ENCODE assay signal across 16 mouse cellular contexts in the genomic region with DNA sequence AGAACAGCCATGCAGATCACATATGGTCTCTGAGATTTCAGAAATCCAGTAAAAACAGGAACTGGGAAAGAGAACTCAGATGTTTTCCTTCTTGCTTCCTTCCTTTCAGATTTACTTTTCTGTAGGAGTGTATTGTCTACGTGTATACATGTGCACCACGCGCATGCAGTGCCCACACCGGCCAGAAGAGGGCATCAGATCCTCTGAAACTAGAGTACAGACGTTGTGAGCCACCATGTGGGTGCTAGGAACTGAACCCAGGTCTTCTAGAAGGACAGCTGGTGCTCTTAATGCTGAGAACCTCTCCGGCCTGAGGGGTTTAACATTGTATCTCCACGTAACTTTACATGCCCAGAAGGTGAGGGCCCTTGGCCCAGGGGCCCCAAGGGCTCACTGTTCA. TPM values are rescaled to one million over a fixed set of nuclear protein-coding genes. Genes with fewer than 3 reads are reported as not detected.
DNase-seq lines count a peak whose midpoint lies in the region; ATAC-seq and TF ChIP-seq lines count a peak whose summit lies in the region.
"Had no signal": no experiment of that assay in that cellular context is flagged by ENCODE, and none has a peak within 500 bp of the region (broad histone marks: within the 10 kb centered on the region; RNA-seq: fewer than 3 reads in every experiment).

No protein-coding gene starts in this region.

- H3K9ac ChIP-seq in liver, adult 2 months (ENCODE audit: low read depth, low read length), result no peak overlapping the region
- no peak overlapping the region for H3K9ac ChIP-seq in liver, embryonic 11.5 days (ENCODE audit: low read depth, low read length)
- H3K9ac ChIP-seq: forebrain, embryonic 13.5 days; neural tube, embryonic 15.5 days had no signal

- TF ChIP-seq CTCF in gastrocnemius, adult 2 months (IDR thresholded peaks at IDR 0.05), result peak; percentile 37; the same call in 1 of the 2 replicates
- TF ChIP-seq CTCF in liver, adult 2 months (IDR thresholded peaks at IDR 0.05; ENCODE audit: low read depth, low read length), result peak; percentile 58
- TF ChIP-seq CTCF in Patski (IDR thresholded peaks at IDR 0.05), result peak; percentile 31

- H3K4me3 ChIP-seq in gastrocnemius, adult 2 months, result no peak overlapping the region
- H3K4me3 ChIP-seq in liver, adult 2 months (ENCODE audit: insufficient read depth, low read depth, low read length), result no peak overlapping the region
- H3K4me3 ChIP-seq in liver, embryonic 11.5 days (ENCODE audit: low read depth, low read length), result no peak overlapping the region
- H3K4me3 ChIP-seq: forebrain, embryonic 13.5 days; neural tube, embryonic 15.5 days had no signal

- H3K4me2 ChIP-seq in liver, embryonic 11.5 days, result no peak overlapping the region
- H3K4me2 ChIP-seq: forebrain, embryonic 13.5 days; neural tube, embryonic 15.5 days had no signal

- no peak for ATAC-seq in liver, embryonic 11.5 days (replicated peaks; ENCODE audit: low FRiP score)
- no peak for ATAC-seq in Patski
- ATAC-seq in megakaryocyte progenitor cell, adult 5-6 weeks (replicated peaks; ENCODE audit: poor library complexity), result 0 out of 2 replicates have a peak, but pooled peaks have one; percentile 44
- ATAC-seq: forebrain, embryonic 13.5 days had no signal

- peaks cover 43% of the 10 kb centered on the region for H3K36me3 ChIP-seq in liver, adult 2 months (ENCODE audit: control insufficient read depth, insufficient read depth, low read length)
- peaks cover 46% of the 10 kb centered on the region for H3K36me3 ChIP-seq in liver, embryonic 11.5 days (ENCODE audit: control insufficient read depth, insufficient read depth, low read length)

- in situ Hi-C loops in Patski (cut with MboI; ENCODE audit: low pct_unique_long_range_greater_than_20kb), result no loop called here

- peaks cover 6% of the 10 kb centered on the region; the same call in 1 of the 2 replicates for H3K79me2 ChIP-seq in liver, adult 2 months (ENCODE audit: control insufficient read depth, insufficient read depth, low read length)

- 98% methylated on average over 7 of the region's 7 CpGs for WGBS in liver, adult 2 months
- WGBS in liver, embryonic 11.5 days, result 91% methylated on average over 7 of the region's 7 CpGs

- H3K27me3 ChIP-seq in liver, adult 2 months (ENCODE audit: control insufficient read depth, insufficient read depth, low read length), result no peaks in the 10 kb centered on the region
- H3K27me3 ChIP-seq in liver, embryonic 11.5 days (replicated peaks; ENCODE audit: control insufficient read depth, insufficient read depth, low read length), result no peaks in the 10 kb centered on the region
- no peaks in the 10 kb centered on the region for H3K27me3 ChIP-seq in Patski
- H3K27me3 ChIP-seq: forebrain, embryonic 13.5 days; neural tube, embryonic 15.5 days had no signal

- no peak for DNase-seq in gastrocnemius, adult 2 months
- no peak for DNase-seq in gastrocnemius, postnatal 14 days
- DNase-seq in liver, adult 2 months (ENCODE audit: extremely low read depth, low read depth, low spot score), result no peak
- DNase-seq in liver, embryonic 11.5 days (ENCODE audit: low spot score), result no peak
- no peak for DNase-seq in Patski (ENCODE audit: low read depth, low spot score)
- DNase-seq in ovary, postnatal 36 days (ENCODE audit: low spot score), result no peak
- no peak for DNase-seq in kidney, adult 18-20 months
- DNase-seq: gastrocnemius, postnatal 25 days; heart, postnatal 36 days; kidney, adult 8-10 months; layer of hippocampus, postnatal 36 days; midbrain, embryonic 14.5 days; right cerebral cortex, postnatal 25 days had no signal

- no peak for TF ChIP-seq POLR2A in liver, adult 2 months (IDR thresholded peaks at IDR 0.05; ENCODE audit: extremely low read depth, insufficient read depth, low read length)

- CTCF ChIA-PET in Patski (lab: Charles Lee), result no interaction called here

- no peaks in the 10 kb centered on the region for H3K4me1 ChIP-seq in liver, adult 2 months (ENCODE audit: control insufficient read depth, insufficient read depth, low read length)
- no peaks in the 10 kb centered on the region for H3K4me1 ChIP-seq in liver, embryonic 11.5 days (replicated peaks; ENCODE audit: control insufficient read depth, insufficient read depth, low read length)
- H3K4me1 ChIP-seq: forebrain, embryonic 13.5 days had no signal

- intact Hi-C loops in gastrocnemius, adult 2 months (cut with DNase I), result no loop called here
- intact Hi-C loops in gastrocnemius, postnatal 14 days (cut with DNase I; ENCODE audit: low total_unique reads), result no loop called here

- H3K9me3 ChIP-seq in liver, embryonic 11.5 days (ENCODE audit: control insufficient read depth, low read length), result peaks cover 3% of the 10 kb centered on the region; the same call in 1 of the 2 replicates
- H3K9me3 ChIP-seq: neural tube, embryonic 15.5 days had no signal

- no peak overlapping the region for H3K27ac ChIP-seq in gastrocnemius, adult 2 months
- H3K27ac ChIP-seq in liver, adult 2 months (replicated peaks; ENCODE audit: insufficient read depth, low read depth, low read length), result no peak overlapping the region
- no peak overlapping the region for H3K27ac ChIP-seq in liver, embryonic 11.5 days (ENCODE audit: low read depth, low read length)
- H3K27ac ChIP-seq: forebrain, embryonic 13.5 days; neural tube, embryonic 15.5 days had no signal

- POLR2A ChIA-PET in Patski (lab: Charles Lee), result no interaction called here

RNA-seq across cellular contexts. Expression of a gene that starts 9.0 kb away (rescaled TPM):
- 10 to 100 TPM; 54.7 to 55.2 TPM for total RNA-seq in gastrocnemius, adult 2 months (2021)
- 10 to 100 TPM; 48.8 to 52.7 TPM for total RNA-seq in gastrocnemius, postnatal 14 days (2021)
- total RNA-seq in liver, adult 2 months (2014; rRNA removed), result 51.8 and 55.7 TPM in 2 replicates
- polyA plus RNA-seq in liver, adult 2 months (2012; rRNA removed), result 69.5 and 83.3 TPM in 2 replicates
- polyA plus RNA-seq in liver, embryonic 11.5 days (2014; fragmentation: Nextera tagmentation; extraction: Ambion mirVana), result 165 and 171 TPM in 2 replicates
- 101 TPM for polyA plus RNA-seq in Patski (2021)
- 125 and 128 TPM in 2 replicates for total RNA-seq in megakaryocyte progenitor cell, adult 5-6 weeks (2015)
- total RNA-seq in megakaryocyte progenitor cell, adult 5-6 weeks (2017), result 59.5 and 62.4 TPM in 2 replicates

RNA-seq across cellular contexts. Expression of a gene that starts 18.9 kb away (rescaled TPM):
- not detected for total RNA-seq in gastrocnemius, adult 2 months (2021)
- 1 to 10 TPM; 2.1 to 2.8 TPM for total RNA-seq in gastrocnemius, postnatal 14 days (2021)
- total RNA-seq in liver, adult 2 months (2014; rRNA removed), result 1.2 TPM in 1 of 2 replicates, not detected in the other
- polyA plus RNA-seq in liver, adult 2 months (2012; rRNA removed), result 0.31 TPM in 1 of 2 replicates, not detected in the other
- 63.6 and 66.0 TPM in 2 replicates for polyA plus RNA-seq in liver, embryonic 11.5 days (2014; fragmentation: Nextera tagmentation; extraction: Ambion mirVana)
- polyA plus RNA-seq in Patski (2021), result 15.0 TPM
- 36.0 and 47.6 TPM in 2 replicates for total RNA-seq in megakaryocyte progenitor cell, adult 5-6 weeks (2015)
- 37.8 and 54.2 TPM in 2 replicates for total RNA-seq in megakaryocyte progenitor cell, adult 5-6 weeks (2017)
- total RNA-seq: layer of hippocampus, postnatal 36 days had no signal

RNA-seq across cellular contexts. Expression of a gene that starts 42.8 kb away (rescaled TPM):
- 10 to 100 TPM; 19.4 to 20.8 TPM for total RNA-seq in gastrocnemius, adult 2 months (2021)
- 10 to 100 TPM; 24.7 to 27.9 TPM for total RNA-seq in gastrocnemius, postnatal 14 days (2021)
- 24.4 and 27.2 TPM in 2 replicates for total RNA-seq in liver, adult 2 months (2014; rRNA removed)
- polyA plus RNA-seq in liver, adult 2 months (2012; rRNA removed), result 3.6 and 4.2 TPM in 2 replicates
- polyA plus RNA-seq in liver, embryonic 11.5 days (2014; fragmentation: Nextera tagmentation; extraction: Ambion mirVana), result 71.2 and 78.2 TPM in 2 replicates
- 67.9 TPM for polyA plus RNA-seq in Patski (2021)
- total RNA-seq in megakaryocyte progenitor cell, adult 5-6 weeks (2015), result 68.2 and 70.6 TPM in 2 replicates
- 78.9 and 87.3 TPM in 2 replicates for total RNA-seq in megakaryocyte progenitor cell, adult 5-6 weeks (2017)

RNA-seq across cellular contexts. Expression of a gene that starts 52.7 kb away (rescaled TPM):
- 10 to 100 TPM; 53.0 to 58.9 TPM for total RNA-seq in gastrocnemius, adult 2 months (2021)
- 10 to 100 TPM; 38.2 to 39.0 TPM for total RNA-seq in gastrocnemius, postnatal 14 days (2021)
- 54.1 and 63.8 TPM in 2 replicates for total RNA-seq in liver, adult 2 months (2014; rRNA removed)
- 27.8 and 32.1 TPM in 2 replicates for polyA plus RNA-seq in liver, adult 2 months (2012; rRNA removed)
- 23.1 and 24.4 TPM in 2 replicates for polyA plus RNA-seq in liver, embryonic 11.5 days (2014; fragmentation: Nextera tagmentation; extraction: Ambion mirVana)
- 35.3 TPM for polyA plus RNA-seq in Patski (2021)
- 19.0 and 31.0 TPM in 2 replicates for total RNA-seq in megakaryocyte progenitor cell, adult 5-6 weeks (2015)
- 18.4 and 19.0 TPM in 2 replicates for total RNA-seq in megakaryocyte progenitor cell, adult 5-6 weeks (2017)

Comparison
In these comparisons a context has a peak if more than half of its experiments do, and no peak if none do; other contexts are left out.
1. RNA of a gene that starts 18.9 kb away (total RNA-seq): 36.0 to 54.2 TPM in megakaryocyte progenitor cell, adult 5-6 weeks; 2.1 to 2.8 TPM in gastrocnemius, postnatal 14 days, not detected in gastrocnemius, adult 2 months and 1.2 TPM in liver, adult 2 months; every median in the first group is over 4 times any median in the second.
2. Peak in every context shown above with its lines, with median percentiles within 50 percentile points of each other: CTCF ChIP-seq.